Mouse (Mus musculus): ENCODE results near the gene Tmc6. TPM values are rescaled to one million over a fixed set of nuclear protein-coding genes. Genes with fewer than 3 reads are reported as not detected.

The Tmc6 gene
- total RNA-seq, 2 experiments from 2014 or later: 12.6 to 32.7 TPM

- no peak for ATAC-seq (replicated peaks; ENCODE audit: poor library complexity, severe bottlenecking)
These were observed 1.8 kb upstream of the Tmc6 start for GRCm38 (mm10) chr11:117783683-117784309.

DNA sequence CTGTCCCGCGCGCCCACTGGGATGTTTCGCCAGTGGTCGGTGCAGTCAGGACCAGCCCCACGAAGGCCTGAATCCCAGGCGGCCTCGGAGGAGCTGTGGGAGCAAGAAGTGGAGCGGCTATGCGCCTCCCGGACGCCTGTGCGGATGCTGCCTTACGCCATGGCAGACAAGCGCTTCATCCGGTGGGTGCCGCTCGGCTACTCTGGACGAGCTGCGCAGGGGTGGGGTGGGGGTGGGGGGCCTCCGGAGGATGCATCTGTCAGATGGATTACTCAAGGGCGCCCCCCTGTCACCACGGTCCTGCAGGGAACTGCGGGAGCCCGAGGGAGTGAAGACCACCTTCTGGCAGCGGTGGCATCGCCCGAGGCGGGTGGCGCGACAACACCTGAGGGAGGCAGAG lies 1.1 kb upstream of the Tmc6 start:
- ATAC-seq (replicated peaks; ENCODE audit: poor library complexity, severe bottlenecking): peak; percentile 6; the same call in 1 of the 2 replicates

DNA sequence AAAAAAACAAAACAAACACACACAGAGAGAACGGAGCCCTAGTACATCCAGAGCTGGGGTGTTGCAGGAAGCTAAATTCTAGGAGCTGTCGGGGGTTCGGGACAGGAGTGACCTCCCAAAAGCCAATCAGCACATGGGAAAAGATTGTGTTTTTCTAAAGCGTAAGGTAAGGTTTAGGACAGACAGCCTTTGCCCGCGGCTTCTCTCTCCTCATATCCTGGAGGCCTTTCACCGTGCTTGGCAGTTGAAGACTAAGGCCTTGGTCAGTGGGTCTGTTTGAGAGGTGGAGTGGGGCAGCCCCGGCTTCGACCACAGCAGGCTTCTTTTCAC lies 672 bp upstream of the Tmc6 start:
- ATAC-seq (replicated peaks; ENCODE audit: poor library complexity, severe bottlenecking): no peak

GRCm38 (mm10) chr11:117781199-117781821 lies 688 bp downstream of the Tmc6 start:
- peak; percentile 2; the same call in 1 of the 2 replicates for ATAC-seq (replicated peaks; ENCODE audit: poor library complexity, severe bottlenecking)

DNA sequence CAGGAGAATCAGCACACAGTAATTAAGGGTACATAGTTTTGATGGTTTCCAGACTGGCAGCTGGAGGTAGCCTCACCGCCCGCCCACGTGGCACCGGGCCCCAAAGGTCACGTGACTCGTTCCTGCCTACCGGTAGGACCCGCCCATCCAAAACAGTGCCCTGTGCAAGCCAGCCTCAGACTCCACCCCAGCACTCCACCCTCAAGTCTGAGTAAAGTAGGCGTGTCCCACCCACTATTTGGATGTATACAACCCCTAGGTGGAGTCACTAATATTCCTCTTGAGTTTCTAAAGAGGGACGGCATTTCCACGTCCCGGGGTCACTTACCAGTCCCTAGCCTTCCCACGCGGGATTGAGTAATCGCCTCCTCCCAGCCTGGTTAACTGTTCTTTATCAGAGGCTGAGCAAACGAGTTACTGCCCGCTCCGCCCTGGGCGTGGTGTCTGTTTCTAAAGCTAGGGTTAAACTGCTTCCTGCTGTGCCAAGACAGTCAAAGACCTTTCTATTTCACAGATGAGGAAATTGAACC lies 1.4 kb downstream of the Tmc6 start:
- peak; percentile 54 for ATAC-seq (replicated peaks; ENCODE audit: poor library complexity, severe bottlenecking)

DNA sequence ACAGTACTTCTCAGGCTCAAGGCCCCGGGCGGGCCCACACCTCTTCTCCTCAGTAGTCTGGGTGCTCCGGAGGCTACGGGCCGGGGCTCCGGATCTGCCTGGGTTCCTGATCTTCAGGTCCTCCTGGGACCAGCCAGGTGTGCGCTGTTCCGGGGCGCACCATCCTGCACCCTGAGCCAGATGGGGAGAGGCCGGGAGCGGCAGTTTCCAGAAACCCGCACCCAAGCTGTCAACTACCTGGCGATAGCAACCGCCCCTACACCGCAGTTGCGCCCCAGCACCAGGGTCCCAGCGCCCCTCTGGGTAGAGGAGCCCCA lies 1.8 kb downstream of the Tmc6 start:
- ATAC-seq (replicated peaks; ENCODE audit: poor library complexity, severe bottlenecking): no peak

- peak; percentile 28 for ATAC-seq (replicated peaks; ENCODE audit: poor library complexity, severe bottlenecking)
These were observed 2.4 kb downstream of the Tmc6 start for GRCm38 (mm10) chr11:117779434-117780198.

GRCm38 (mm10) chr11:117778851-117779433 lies 3.1 kb downstream of the Tmc6 start:
- ATAC-seq (replicated peaks; ENCODE audit: poor library complexity, severe bottlenecking): no peak

DNA sequence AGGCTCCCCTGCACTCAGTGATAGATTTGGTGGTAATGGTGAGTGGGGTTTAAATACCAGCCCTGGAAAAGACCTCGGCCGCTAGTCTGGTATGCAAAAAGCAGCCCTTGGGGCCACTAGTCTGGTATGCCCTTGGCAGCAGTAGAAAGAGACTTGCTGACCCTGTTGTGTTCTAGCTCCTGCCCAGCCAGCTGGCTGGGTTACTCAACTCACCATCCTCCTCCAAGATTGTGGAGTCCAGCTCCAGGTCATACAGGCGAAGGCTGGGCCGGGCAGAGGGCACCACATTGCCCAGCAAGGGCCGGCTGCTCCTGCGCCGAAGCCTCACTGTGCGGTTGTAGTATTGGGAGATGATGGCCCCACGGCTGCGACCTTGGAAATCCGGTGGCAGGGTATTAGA lies 4.0 kb downstream of the Tmc6 start:
- no peak for ATAC-seq (replicated peaks; ENCODE audit: poor library complexity, severe bottlenecking)

- ATAC-seq (replicated peaks; ENCODE audit: poor library complexity, severe bottlenecking): peak; percentile 17
These were observed 4.9 kb downstream of the Tmc6 start for GRCm38 (mm10) chr11:117777111-117777510.

- ATAC-seq (replicated peaks; ENCODE audit: poor library complexity, severe bottlenecking): no peak
These were observed 5.8 kb downstream of the Tmc6 start for GRCm38 (mm10) chr11:117776085-117776792.

- no peak for ATAC-seq (replicated peaks; ENCODE audit: poor library complexity, severe bottlenecking)
These were observed 6.5 kb downstream of the Tmc6 start for GRCm38 (mm10) chr11:117775540-117775939.

- ATAC-seq (replicated peaks; ENCODE audit: poor library complexity, severe bottlenecking): no peak
These were observed 7.1 kb downstream of the Tmc6 start for GRCm38 (mm10) chr11:117774925-117775324.

- no peak for ATAC-seq (replicated peaks; ENCODE audit: poor library complexity, severe bottlenecking)
These were observed 9.6 kb downstream of the Tmc6 start for GRCm38 (mm10) chr11:117772352-117772751.

DNA sequence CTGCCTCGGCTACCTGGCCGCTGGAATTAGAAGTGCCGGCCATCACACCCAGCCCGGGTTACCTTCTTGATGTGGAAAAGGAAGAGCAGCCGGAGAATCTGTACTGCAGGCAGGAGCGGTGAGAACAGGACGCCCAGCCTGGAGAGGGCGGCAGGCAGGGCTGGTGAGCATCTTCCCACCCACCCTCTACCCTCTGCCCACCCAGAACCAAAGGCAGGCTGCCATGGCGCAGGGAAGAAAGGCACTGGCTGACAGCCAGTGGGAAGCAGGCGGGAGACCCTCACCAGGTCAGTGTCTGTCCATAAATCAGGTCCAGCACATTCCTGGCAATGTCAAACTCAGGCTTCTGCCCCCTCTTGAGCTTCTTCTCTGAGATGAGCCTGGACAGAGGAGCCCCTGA lies 11.6 kb downstream of the Tmc6 start:
- ATAC-seq (replicated peaks; ENCODE audit: poor library complexity, severe bottlenecking): no peak

- ATAC-seq (replicated peaks; ENCODE audit: poor library complexity, severe bottlenecking): no peak
These were observed 12.3 kb downstream of the Tmc6 start for GRCm38 (mm10) chr11:117769683-117770047.

DNA sequence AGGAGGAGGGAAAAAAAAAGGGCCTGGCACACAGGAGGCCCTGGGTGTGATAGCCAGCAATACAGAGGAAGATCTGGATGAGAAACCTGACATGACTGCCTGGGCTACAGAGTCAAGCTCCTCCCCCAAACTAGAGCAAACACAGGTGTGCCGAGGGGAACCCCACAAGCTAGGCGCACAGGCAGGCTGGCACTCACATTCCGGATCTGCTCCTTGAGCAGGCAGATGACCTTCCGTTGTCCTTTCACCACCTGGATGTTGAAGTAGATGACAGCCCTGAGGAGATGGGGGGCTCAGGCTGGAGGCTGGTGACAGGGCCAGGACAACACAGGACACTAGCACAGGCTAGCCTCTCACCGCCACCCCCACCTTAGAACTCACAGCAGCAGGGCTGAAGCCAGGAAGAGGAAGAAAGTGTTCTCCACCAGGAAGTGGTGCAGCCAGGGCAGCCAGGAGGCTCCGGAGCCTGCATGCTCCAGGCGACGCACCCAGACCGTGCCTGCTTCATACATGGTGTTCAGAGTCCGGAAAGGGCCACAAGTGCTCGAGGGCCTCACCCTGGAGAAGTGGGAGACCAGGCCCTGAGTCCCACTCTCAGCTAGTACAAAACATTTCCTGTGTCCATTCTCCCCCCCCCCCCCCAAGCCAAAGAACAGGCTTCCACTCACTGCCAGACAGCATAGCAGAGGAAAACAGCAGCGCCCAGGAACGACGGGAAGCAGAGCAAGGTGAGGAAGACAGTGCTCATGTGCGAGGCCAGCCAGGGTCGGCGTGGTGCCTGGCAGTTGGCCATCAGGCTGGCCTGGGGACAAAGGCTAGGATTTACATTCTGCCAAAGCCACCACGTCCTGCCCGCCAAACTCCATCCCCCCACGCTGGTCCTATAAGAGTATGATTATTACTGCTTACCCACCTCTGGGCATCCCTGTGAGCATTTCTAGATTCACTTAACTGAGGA lies 13.0 kb downstream of the Tmc6 start:
- ATAC-seq (replicated peaks; ENCODE audit: poor library complexity, severe bottlenecking): 0 out of 2 replicates have a peak, but pooled peaks have one; percentile 25

- no peak for ATAC-seq (replicated peaks; ENCODE audit: poor library complexity, severe bottlenecking)
These were observed 15.7 kb downstream of the Tmc6 start for GRCm38 (mm10) chr11:117766275-117766674.

DNA sequence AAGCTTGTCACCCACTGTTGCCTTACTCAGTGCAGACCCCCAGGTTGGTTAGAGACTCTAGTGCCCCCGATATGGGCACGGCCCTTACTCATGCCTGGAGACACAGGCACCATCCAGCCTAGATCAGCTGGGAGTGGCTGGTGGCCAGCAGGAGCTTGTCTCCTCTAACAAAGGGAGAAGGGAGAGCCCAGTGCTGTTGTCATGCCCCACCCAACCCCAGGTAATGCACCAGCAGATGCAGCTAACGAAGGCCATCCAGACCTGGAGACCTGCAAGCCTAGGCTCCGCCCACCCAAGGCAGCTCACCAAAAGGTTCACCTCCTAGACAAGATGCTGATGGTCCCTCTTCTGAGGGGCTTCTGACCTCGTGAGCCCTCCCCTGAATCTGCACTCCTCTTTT lies 16.6 kb downstream of the Tmc6 start:
- no peak for ATAC-seq (replicated peaks; ENCODE audit: poor library complexity, severe bottlenecking)
